Mouse (Mus musculus) naive thymus-derived CD4-positive, alpha-beta T cell, adult 2 months (primary cell): ENCODE measurements around the gene Cfap45.
A peak's percentile ranks its signal among the peaks of the same experiment; 100 is the strongest.

Experiments
- DNase-seq: peaks from one replicate; pipeline ENCODE4 v3.0.0-alpha.2; 2011; ENCODE audit warnings: low read depth

Gene Cfap45

DNA sequence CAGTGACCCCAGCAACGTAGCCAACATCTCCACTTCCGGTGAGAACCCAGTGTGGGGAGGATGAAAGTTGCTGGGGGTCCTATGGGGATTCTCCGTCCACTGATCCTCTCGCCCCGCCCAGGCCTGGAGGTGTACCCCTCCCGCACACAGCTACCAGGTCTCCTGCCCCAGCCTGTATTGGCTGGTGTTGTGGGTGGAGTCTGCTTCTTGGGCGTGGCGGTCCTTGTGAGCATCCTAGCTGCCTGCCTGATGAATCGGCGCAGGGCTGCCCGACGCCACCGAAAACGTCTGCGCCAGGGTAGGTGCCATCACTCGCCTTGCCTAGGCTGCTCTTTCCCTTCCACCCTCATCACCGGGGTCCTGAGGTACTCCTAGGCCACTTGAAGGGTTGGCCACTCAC lies 24.6 kb upstream of the Cfap45 start:
- no peak for DNase-seq

GRCm38 (mm10) chr1:172497428-172497827 lies 23.2 kb upstream of the Cfap45 start:
- DNase-seq, result no peak

DNA sequence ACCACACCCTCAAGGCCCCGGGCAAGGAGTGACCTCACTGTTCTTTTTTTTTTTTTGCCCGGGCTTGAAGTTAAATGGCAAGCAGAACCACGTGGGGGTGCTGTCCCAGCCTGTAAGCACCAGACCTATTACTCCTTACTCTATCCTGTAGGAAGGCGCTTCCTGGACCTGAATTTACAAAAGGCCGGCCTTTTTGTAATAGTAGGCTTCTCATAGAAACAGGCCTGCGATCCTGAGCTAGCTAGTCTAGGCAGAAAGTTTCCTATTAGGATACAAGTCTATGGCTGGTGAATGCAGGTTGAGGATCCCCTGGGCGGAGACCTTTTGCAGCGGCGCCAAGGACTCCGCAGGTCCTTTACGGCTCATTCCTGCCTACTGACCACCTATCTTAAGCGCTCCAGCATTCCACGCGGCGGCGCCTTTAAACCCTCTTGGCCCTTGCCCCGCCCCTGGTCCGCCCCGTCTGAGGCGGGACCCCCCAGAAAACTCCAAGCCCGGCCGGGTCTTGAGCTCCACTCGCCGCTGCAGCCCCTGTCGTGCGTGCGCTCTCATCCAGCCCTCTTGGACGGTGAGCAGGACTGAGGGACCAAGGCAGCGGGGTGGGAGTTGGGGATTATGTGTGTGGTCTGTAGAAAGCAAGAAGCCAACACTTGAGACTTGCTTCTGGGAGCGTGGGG lies 20.7 kb upstream of the Cfap45 start, which contains the start of gene Tagln2:
TSS of gene Tagln2 (plus strand) at position 283 of the 677 bp plus-strand sequence.
- DNase-seq, result peak; percentile 66

DNA sequence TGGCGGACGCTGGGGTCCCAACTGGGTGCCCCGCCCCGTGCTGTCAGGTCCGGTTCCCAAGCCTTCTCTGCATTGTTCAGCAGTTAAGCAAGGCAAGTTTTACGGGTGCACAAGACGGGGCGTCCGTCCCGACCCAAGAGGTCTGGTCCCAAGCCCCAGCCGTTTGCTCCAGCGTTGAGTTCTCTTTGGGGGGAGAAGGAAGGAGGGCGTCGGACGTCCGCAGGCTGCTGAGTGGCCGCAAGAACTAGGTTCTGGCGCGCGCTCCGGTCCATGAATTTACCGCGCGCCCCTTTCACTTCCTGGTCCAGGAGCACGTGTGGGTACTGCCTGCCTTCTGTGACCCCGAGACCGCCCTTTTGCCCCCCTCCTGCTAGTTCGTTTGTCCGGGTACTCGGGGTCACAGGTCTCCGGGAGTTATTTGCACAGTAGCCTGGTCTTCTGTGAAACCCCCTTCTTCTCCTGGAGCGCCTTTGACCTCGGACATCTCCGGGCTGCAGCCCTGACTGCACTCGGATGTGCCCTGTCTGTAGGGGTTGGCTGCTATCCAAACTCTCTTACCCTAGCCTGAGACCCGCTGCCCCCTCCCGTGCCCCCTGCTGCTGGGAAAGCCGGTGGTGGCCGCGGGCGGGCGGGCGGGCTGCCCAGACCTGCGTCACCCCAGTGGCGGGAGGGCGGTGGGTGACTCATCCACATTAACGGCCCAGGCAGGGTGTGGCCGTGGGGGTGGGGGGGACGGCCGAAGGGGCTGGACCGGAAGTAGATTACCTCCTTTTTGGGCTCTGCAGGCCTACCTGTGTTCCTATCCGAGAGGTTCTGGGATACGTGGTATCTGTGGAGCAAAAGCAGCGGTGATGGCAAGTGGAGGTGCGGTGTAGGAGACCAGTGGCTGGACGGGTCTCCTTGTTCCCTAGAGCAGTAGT lies 19.9 kb upstream of the Cfap45 start:
- peak; percentile 58 for DNase-seq

GRCm38 (mm10) chr1:172501371-172502144 lies 19.0 kb upstream of the Cfap45 start:
- peak; percentile 87 for DNase-seq

- no peak for DNase-seq
These were observed 18.2 kb upstream of the Cfap45 start for GRCm38 (mm10) chr1:172502145-172503110.

DNA sequence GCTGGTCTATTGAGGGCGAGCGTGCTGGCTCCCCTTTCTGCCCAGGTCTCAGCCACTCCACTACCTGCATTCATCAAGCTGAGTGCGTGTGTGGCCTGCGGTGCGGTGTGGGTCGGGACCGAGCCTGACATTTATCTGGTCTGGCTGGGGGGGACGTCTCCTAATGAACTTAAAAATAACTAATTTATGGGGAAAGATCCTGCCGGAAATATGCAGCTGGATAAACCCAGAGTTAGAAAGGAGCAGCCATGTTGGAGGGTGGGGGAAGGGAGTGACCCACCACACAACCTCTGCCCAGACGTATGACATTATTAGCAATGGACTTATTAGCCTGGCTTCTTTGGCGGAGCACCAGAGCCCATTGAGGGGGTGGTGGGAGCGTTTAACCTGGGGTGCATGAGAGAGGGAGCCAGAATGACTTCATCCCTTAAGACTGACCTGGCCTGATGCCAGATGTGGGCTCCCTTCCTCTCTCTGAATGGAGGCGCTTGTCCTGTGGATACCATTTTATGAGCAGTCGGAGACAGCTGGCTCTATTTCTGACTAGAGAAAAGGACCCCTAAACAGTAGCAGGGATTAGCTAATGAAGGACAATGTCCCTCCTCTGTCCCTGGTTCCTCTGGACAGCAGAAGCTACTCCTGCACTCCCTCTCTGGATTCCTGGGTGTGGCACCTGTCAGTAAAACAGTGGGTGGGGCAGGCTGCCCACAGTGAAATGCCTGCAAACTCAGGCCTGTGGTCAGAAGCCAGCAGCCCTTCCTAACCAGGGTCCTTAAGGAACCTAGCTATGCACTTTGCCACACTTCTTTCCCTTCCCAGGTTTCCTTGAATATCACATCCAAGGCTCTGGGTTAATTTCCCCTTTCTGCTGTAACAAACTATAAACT lies 17.2 kb upstream of the Cfap45 start:
- no peak for DNase-seq

DNA sequence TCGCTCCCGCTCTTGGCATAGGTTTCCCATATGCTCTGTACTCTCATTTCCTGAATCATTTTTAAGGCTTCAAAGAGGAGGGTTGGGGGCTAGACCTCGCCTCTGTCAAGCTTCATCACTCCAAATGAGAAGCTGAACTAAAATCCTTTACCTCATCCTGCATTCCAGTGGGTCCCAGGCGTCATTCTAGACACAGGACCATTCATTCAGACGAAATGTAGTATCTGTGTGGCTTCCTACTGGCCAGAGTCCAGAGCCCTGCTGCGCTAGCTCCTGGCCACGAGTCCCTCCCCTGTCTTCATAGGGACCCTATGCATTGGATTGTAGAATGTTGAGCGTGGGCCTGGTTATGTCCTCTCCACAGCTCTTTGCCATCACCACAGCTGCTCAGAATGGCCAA lies 15.8 kb upstream of the Cfap45 start:
- DNase-seq, result no peak

DNA sequence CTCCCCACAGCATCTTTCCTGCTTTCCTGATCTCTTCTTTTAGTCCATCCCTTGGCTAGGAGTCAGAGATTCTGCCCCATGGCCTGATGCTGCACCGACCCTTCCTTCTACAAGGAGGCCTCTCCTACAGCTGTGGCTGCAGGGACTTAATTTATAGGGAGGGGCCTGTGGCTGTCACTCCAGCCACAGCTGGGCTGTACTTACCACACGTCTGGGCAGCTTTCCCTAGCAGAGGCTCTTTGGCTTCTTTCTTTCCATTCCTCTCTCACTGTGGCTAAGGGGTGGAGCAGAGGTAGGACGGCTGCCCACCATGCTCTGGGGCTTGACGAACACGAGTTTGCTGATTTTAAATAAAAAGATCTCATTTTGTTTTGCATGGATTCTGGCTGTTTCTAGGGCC lies 13.6 kb upstream of the Cfap45 start:
- DNase-seq, result no peak

GRCm38 (mm10) chr1:172507701-172508100 lies 12.9 kb upstream of the Cfap45 start:
- DNase-seq, result no peak

DNA sequence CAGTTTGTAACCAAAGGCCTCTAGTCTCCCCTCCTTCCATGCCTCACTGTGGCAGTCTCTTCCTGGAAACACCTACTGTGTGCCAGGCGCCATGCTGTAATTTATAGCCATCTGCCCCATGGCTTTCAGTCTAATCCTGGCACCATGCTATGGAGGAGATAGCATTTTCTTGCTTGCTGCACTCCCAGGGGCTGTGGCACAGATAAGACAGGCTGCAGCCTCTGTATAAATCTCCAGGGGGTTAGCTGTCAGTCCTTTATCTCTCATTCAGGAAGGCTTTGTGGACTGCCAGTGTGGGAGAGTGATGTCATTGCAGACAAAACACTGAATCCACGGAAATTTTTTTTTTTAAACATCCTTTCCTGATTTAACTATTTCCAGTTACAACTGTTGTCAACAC lies 12.4 kb upstream of the Cfap45 start:
- no peak for DNase-seq

GRCm38 (mm10) chr1:172509235-172509634 lies 11.4 kb upstream of the Cfap45 start:
- no peak for DNase-seq

DNA sequence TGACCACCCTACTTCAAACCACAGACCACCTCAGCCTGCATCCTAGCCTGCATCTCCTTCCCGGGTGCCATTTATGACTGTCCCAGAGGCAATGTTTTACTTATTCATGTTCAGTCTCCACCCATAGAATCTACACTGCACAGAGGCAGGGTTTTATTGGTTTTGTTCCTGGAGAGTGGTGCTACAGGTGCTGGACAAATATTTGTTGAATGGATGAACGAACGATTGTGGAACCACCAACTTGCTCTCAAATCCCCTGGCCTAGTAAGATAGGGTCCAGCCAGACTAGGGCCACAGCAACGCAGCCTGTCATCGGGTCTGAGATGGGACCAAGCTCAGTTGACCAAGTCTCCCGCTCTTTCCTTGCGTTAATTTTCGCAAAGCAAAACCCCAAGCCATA lies 10.6 kb upstream of the Cfap45 start:
- no peak for DNase-seq

GRCm38 (mm10) chr1:172510421-172510972 lies 10.1 kb upstream of the Cfap45 start:
- DNase-seq, result no peak

DNA sequence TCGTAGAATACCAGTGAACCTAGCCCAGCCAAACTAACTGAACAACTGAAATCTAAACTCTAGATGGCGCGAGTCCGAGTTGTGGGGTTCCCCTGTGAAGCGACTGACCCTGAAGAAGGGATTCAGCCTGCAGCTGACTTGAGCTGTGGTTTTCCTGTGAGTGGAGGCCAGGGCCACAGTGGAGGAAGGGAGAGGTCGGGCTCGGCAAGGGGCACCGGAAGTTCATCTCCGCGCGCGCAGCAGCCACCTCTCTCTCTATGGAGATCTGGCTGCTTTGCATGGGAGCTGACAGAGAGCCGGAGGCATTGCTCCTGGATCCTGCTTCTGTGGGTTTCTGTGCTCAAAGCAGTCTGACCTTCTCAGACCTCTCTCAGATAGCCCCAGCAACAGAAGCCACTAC lies 7.6 kb upstream of the Cfap45 start:
- peak; percentile 65 for DNase-seq

GRCm38 (mm10) chr1:172513525-172514212 lies 6.9 kb upstream of the Cfap45 start:
- peak; percentile 86 for DNase-seq

DNA sequence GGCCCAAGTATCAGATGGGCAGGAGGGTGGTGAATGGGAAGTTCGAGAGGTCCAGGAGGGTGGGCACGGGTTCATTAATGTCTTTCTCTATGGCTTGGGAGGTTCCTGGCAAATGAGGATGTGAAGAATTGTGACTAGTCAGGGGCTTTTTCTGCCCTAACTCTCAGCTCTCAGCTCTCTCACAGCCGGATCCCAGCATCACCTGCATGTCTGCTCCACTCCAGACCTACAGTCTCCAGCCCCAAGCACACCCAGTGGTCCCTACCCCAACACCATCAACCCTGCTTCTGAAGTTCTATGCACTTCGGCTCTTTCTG lies 6.4 kb upstream of the Cfap45 start:
- DNase-seq, result no peak

DNA sequence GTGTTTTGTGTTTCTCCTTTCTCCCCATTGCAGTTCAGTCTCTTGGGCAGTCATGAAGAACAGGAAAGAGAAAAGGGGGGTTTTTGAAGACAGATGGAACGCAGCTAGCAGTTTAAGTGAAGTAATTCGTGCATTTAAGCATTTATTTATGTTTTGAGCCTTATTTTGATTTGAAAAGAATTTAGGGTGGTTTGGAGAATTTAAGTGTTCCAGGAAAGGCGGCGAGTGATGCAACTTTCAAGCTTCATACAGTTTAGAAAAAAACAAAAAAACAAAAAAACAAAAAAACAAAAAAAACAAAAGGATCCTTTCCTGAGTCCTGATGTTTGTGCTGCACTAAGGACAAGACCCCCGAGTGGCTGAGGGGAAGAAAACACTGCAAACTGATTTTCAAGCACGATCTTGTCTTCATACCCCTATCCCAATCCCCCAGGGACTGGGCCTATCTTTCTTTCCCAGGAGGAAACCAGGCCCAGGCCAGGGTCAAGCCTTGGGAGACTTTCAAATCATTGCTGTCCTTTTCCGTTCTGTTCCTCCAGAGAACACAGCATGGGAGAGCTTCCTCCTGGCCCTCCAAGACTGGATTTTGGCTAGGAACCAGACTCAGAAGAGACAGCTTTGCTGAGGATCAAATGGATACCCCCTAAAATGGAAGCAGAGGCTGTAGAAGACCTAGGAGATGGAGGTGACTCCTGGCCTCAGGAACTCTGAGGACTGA lies 5.9 kb upstream of the Cfap45 start:
- DNase-seq, result no peak

GRCm38 (mm10) chr1:172515396-172515795 lies 5.2 kb upstream of the Cfap45 start:
- no peak for DNase-seq
